Mouse (Mus musculus): Measurements from ENCODE around the gene Gm11567.
"Not testable (repeated sequence)": the region's sequence is repeated elsewhere in the genome, so short reads cannot be mapped to it uniquely, and the experiment has no call there.

Gm11567 gene

GRCm38 (mm10) chr11:99878887-99879286, at the start of gene Gm11567:
Gene Gm11567 (plus strand): TSS chr11:99879187.
- DNase-seq: not testable (repeated sequence)

- no peak for DNase-seq
Measured at GRCm38 (mm10) chr11:99837966-99838365, 41.0 kb upstream of the Gm11567 start, which contains the start of gene 2300003K06Rik. Gene 2300003K06Rik (minus strand): TSS chr11:99838066.

- no peak for DNase-seq
Measured at GRCm38 (mm10) chr11:99842185-99842584, 36.8 kb upstream of the Gm11567 start.

GRCm38 (mm10) chr11:99846746-99847145, 32.2 kb upstream of the Gm11567 start:
- DNase-seq: no peak

GRCm38 (mm10) chr11:99851508-99851907, 27.5 kb upstream of the Gm11567 start, which contains the start of gene Krtap4-16:
Gene Krtap4-16 (minus strand): TSS chr11:99851608.
- no peak for DNase-seq

GRCm38 (mm10) chr11:99854121-99854520, 24.9 kb upstream of the Gm11567 start:
- no peak for DNase-seq

- DNase-seq: no peak
Measured at GRCm38 (mm10) chr11:99857617-99858016, 21.4 kb upstream of the Gm11567 start, which contains the start of gene Gm11568. Gene Gm11568 (plus strand): TSS chr11:99857917.

- no peak for DNase-seq
Measured at GRCm38 (mm10) chr11:99858761-99859160, 20.2 kb upstream of the Gm11567 start.

GRCm38 (mm10) chr11:99864176-99864575, 14.8 kb upstream of the Gm11567 start, which contains the start of gene Gm11559:
Gene Gm11559 (plus strand): TSS chr11:99864476.
- DNase-seq: not testable (repeated sequence)

GRCm38 (mm10) chr11:99873089-99873488, 5.9 kb upstream of the Gm11567 start, which contains the start of gene Krtap9-1:
Gene Krtap9-1 (plus strand): TSS chr11:99873389.
- not testable (repeated sequence) for DNase-seq

- DNase-seq: no peak
Measured at GRCm38 (mm10) chr11:99907620-99908019, 28.6 kb downstream of the Gm11567 start, which contains the start of gene Krtap31-1. Gene Krtap31-1 (plus strand): TSS chr11:99907920.

- no peak for DNase-seq
Measured at GRCm38 (mm10) chr11:99914451-99914850, 35.5 kb downstream of the Gm11567 start, which contains the start of gene Gm11565. Gene Gm11565 (plus strand): TSS chr11:99914751.
